Comparison of ENCODE assay signal across 8 mouse cellular contexts in genomic region chr1:89576985-89577384, GRCm38 (mm10).
A peak's percentile ranks its signal among the peaks of the same experiment; 100 is the strongest.
DNase-seq lines count a peak whose midpoint lies in the region; ATAC-seq and TF ChIP-seq lines count a peak whose summit lies in the region.

No protein-coding gene starts in this region.

- H3K4me2 ChIP-seq in hindbrain, embryonic 16.5 days (ENCODE audit: low read length): peak overlapping the region; percentile 61
- H3K4me2 ChIP-seq in myocyte (ENCODE audit: low read depth): peak overlapping the region; percentile 57

- ATAC-seq in hindbrain, embryonic 16.5 days: peak; percentile 66

- H3K27ac ChIP-seq in hindbrain, embryonic 16.5 days (ENCODE audit: low read depth, low read length): peak overlapping the region; percentile 96

- no peaks in the 10 kb centered on the region for H3K27me3 ChIP-seq in hindbrain, embryonic 16.5 days (replicated peaks; ENCODE audit: control insufficient read depth, insufficient read depth, low read length)
- H3K27me3 ChIP-seq in myocyte (ENCODE audit: control insufficient read depth, insufficient read depth, insufficient read length): no peaks in the 10 kb centered on the region

- H3K4me3 ChIP-seq in hindbrain, embryonic 16.5 days (ENCODE audit: low read length): peak overlapping the region; percentile 32
- no peak overlapping the region for H3K4me3 ChIP-seq in myocyte

- TF ChIP-seq POLR2A in myocyte (IDR thresholded peaks at IDR 0.05; ENCODE audit: insufficient read length, low read depth): peak; percentile 40

- no peaks in the 10 kb centered on the region for H3K9me3 ChIP-seq in hindbrain, embryonic 16.5 days (ENCODE audit: control insufficient read depth, low read length)

- no peak overlapping the region for H3ac ChIP-seq in myocyte (ENCODE audit: control insufficient read depth, insufficient read length)

- peak; percentile 62 for DNase-seq in layer of hippocampus, adult 11-12 months (ENCODE audit: low spot score)
- DNase-seq in layer of hippocampus, adult 9-10 months (ENCODE audit: low spot score): no peak
- DNase-seq in cerebellum, postnatal 36 days: peak; percentile 63 to 76
- peak; percentile 58 to 72 for DNase-seq in frontal cortex, postnatal 36 days (ENCODE audit: low spot score in 2 of 2)
- peak; percentile 59 for DNase-seq in left cerebral cortex, postnatal 36 days (ENCODE audit: low spot score in 2 of 2)
- DNase-seq in yolk sac, embryonic 10.5 days (ENCODE audit: low spot score): peak; percentile 45

- H3K9ac ChIP-seq in hindbrain, embryonic 16.5 days (ENCODE audit: low read depth, low read length): peak overlapping the region; percentile 59

- intact Hi-C loops in left cerebral cortex, postnatal 36 days (cut with DNase I): no loop called here

- H3K79me2 ChIP-seq in myocyte (ENCODE audit: control insufficient read depth, insufficient read depth): peaks cover 68% of the 10 kb centered on the region

- no peaks in the 10 kb centered on the region for H3K36me3 ChIP-seq in hindbrain, embryonic 16.5 days (ENCODE audit: control insufficient read depth, insufficient read depth, low read length)
- H3K36me3 ChIP-seq in myocyte (ENCODE audit: control insufficient read depth, insufficient read depth): no peaks in the 10 kb centered on the region

- WGBS in hindbrain, embryonic 16.5 days: 8% methylated on average over 4 of the region's 4 CpGs

- H3K4me1 ChIP-seq in hindbrain, embryonic 16.5 days (ENCODE audit: control insufficient read depth, insufficient read depth, low read depth, low read length): peaks cover 33% of the 10 kb centered on the region

TF ChIP-seq in myocyte, 11 proteins besides CTCF, POLR2A, EP300 and RAD21:
- no peak for TF ChIP-seq CEBPB (IDR thresholded peaks at IDR 0.05; ENCODE audit: insufficient read depth, poor library complexity, severe bottlenecking)
- TF ChIP-seq E2F4 (IDR thresholded peaks at IDR 0.05; ENCODE audit: insufficient read depth): no peak
- TF ChIP-seq MYOD1 (IDR thresholded peaks at IDR 0.05; ENCODE audit: control insufficient read depth in 1 of 3, insufficient read length in 2 of 3, low read depth in 2 of 3): peak in 1 of 3 experiments; percentile 14
- no peak for TF ChIP-seq MAX (IDR thresholded peaks at IDR 0.05; ENCODE audit: low read depth)
- TF ChIP-seq TCF3 (IDR thresholded peaks at IDR 0.05; ENCODE audit: insufficient read length, low read depth): no peak
- no peak for TF ChIP-seq TCF12 (IDR thresholded peaks at IDR 0.05; ENCODE audit: insufficient read depth, poor library complexity, severe bottlenecking)
